Mouse (Mus musculus): Measurements from ENCODE around the gene Sgce.

GRCm38 (mm10) chr6:4703908-4704307, 43.1 kb downstream of the Sgce start:
- TF ChIP-seq HCFC1 (IDR thresholded peaks at IDR 0.05; ENCODE audit: borderline replicate concordance, insufficient read depth, low read length) (no peak), MAFK (IDR thresholded peaks at IDR 0.05; ENCODE audit: insufficient read depth, low read depth, low read length) (no peak), ZC3H11A (IDR thresholded peaks at IDR 0.05; ENCODE audit: borderline replicate concordance, low read depth, low read length) (no peak), CHD2 (IDR thresholded peaks at IDR 0.05; ENCODE audit: low read depth, low read length) (no peak), ZNF384 (IDR thresholded peaks at IDR 0.05; ENCODE audit: low read depth, low read length) (no peak)
